Mouse (Mus musculus): ENCODE measurements around the gene Tmem191c. TPM values are rescaled to one million over a fixed set of nuclear protein-coding genes. Genes with fewer than 3 reads are reported as not detected.

The Tmem191c gene
- polyA plus RNA-seq, 1 experiment, result 270 TPM

- H3K4me1 ChIP-seq (ENCODE audit: control insufficient read depth, insufficient read depth, low read length), result peaks cover 13% of the 10 kb centered on the region
- TF ChIP-seq POLR2A (IDR thresholded peaks at IDR 0.05; ENCODE audit: control insufficient read depth, low read depth, low read length) (no peak), CTCF (IDR thresholded peaks at IDR 0.05; ENCODE audit: control insufficient read depth, insufficient read depth, insufficient replicate concordance, low read depth, low read length) (no peak)
- H3K27ac ChIP-seq (ENCODE audit: control insufficient read depth, insufficient read depth, low read depth, low read length), result no peak overlapping the region; the same call in 1 of the 2 replicates
- no peaks in the 10 kb centered on the region for H3K36me3 ChIP-seq (ENCODE audit: control insufficient read depth, insufficient read depth, low read length)
- no peaks in the 10 kb centered on the region for H3K27me3 ChIP-seq (ENCODE audit: control insufficient read depth, insufficient read depth, low read length)
- H3K4me3 ChIP-seq (ENCODE audit: control insufficient read depth, low read depth, low read length), result no peak overlapping the region
Measured at GRCm38 (mm10) chr16:17234916-17235665, 40.8 kb upstream of the Tmem191c start.

DNA sequence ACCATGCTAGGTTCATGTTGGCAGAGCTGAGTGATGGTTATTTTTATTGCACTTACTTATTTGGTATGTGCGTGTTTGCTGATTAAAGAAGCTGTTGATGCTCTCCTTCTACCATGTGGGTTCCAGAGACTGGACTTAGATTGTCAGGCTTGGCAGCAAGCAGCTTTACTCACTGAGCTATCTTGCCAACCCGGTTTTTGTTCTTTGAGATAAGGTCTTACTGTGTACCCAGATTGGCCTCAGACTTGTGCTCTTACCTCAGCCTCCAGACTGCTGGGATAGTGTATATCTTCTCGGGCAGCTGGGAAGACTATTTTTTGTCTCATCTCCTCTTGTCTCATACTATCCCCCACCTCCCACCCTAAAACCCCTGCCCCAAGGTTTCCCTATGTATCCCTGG lies 38.2 kb upstream of the Tmem191c start:
- Histone ChIP-seq H3K27me3 (ENCODE audit: control insufficient read depth, insufficient read depth, low read length) (no peaks in the 10 kb centered on the region), H3K27ac (ENCODE audit: control insufficient read depth, insufficient read depth, low read depth, low read length) (no peak overlapping the region), H3K4me3 (ENCODE audit: control insufficient read depth, low read depth, low read length) (no peak overlapping the region), H3K4me1 (ENCODE audit: control insufficient read depth, insufficient read depth, low read length) (peaks cover 13% of the 10 kb centered on the region), H3K36me3 (ENCODE audit: control insufficient read depth, insufficient read depth, low read length) (no peaks in the 10 kb centered on the region)
- TF ChIP-seq POLR2A (IDR thresholded peaks at IDR 0.05; ENCODE audit: control insufficient read depth, low read depth, low read length) (no peak), CTCF (IDR thresholded peaks at IDR 0.05; ENCODE audit: control insufficient read depth, insufficient read depth, insufficient replicate concordance, low read depth, low read length) (no peak)

DNA sequence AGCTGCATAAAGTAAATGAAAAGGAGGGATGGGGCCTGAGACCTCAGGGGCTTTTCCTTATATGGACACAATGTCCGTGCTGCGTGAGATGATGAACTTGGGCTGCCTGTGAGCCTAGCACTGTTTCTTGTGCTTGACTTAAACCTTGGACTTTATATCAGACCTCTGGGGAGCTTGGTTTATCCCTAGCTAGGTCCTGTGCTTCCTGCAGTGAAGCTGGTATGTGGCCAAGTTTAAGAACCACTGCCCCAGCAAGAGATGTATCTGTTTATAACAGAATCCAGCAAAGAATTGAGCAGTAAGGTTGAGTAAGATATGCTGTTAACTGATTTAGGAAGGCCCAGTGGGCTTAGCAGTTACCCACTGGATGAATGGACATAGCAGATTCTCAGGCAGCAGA lies 36.5 kb upstream of the Tmem191c start:
- no peaks in the 10 kb centered on the region for H3K36me3 ChIP-seq (ENCODE audit: control insufficient read depth, insufficient read depth, low read length)
- H3K4me3 ChIP-seq (ENCODE audit: control insufficient read depth, low read depth, low read length), result no peak overlapping the region
- TF ChIP-seq CTCF (IDR thresholded peaks at IDR 0.05; ENCODE audit: control insufficient read depth, insufficient read depth, insufficient replicate concordance, low read depth, low read length) (no peak), POLR2A (IDR thresholded peaks at IDR 0.05; ENCODE audit: control insufficient read depth, low read depth, low read length) (no peak)
- no peak overlapping the region for H3K27ac ChIP-seq (ENCODE audit: control insufficient read depth, insufficient read depth, low read depth, low read length)
- peaks cover 6% of the 10 kb centered on the region for H3K4me1 ChIP-seq (ENCODE audit: control insufficient read depth, insufficient read depth, low read length)
- no peaks in the 10 kb centered on the region for H3K27me3 ChIP-seq (ENCODE audit: control insufficient read depth, insufficient read depth, low read length)

DNA sequence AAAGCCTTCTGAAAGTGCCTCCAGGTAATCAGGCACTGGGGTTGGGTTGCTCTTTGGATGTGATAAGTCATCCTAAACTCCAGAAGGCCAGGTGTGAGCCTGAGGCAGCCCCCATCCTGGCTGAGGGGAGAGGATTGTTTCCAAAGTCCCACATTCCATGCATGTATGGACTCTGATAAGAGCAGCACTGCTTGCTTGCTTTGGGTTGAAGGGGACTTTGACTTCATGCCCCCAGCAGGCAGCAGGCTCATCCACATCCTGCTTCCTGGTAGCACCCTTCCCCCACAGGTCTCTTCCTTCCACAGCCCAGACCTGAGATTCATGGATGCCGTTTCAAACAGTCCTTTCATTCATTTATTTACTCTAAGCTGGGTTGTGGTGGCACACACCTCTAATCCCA lies 32.1 kb upstream of the Tmem191c start:
- TF ChIP-seq POLR2A (IDR thresholded peaks at IDR 0.05; ENCODE audit: control insufficient read depth, low read depth, low read length), result no peak
- H3K4me3 ChIP-seq (ENCODE audit: control insufficient read depth, low read depth, low read length), result no peak overlapping the region
- no peak overlapping the region for H3K27ac ChIP-seq (ENCODE audit: control insufficient read depth, insufficient read depth, low read depth, low read length)
- no peaks in the 10 kb centered on the region for H3K4me1 ChIP-seq (ENCODE audit: control insufficient read depth, insufficient read depth, low read length)
- H3K27me3 ChIP-seq (ENCODE audit: control insufficient read depth, insufficient read depth, low read length), result no peaks in the 10 kb centered on the region
- H3K36me3 ChIP-seq (ENCODE audit: control insufficient read depth, insufficient read depth, low read length), result no peaks in the 10 kb centered on the region

GRCm38 (mm10) chr16:17244996-17245395 lies 30.9 kb upstream of the Tmem191c start:
- H3K27me3 ChIP-seq (ENCODE audit: control insufficient read depth, insufficient read depth, low read length), result no peaks in the 10 kb centered on the region
- no peaks in the 10 kb centered on the region for H3K4me1 ChIP-seq (ENCODE audit: control insufficient read depth, insufficient read depth, low read length)
- no peaks in the 10 kb centered on the region for H3K36me3 ChIP-seq (ENCODE audit: control insufficient read depth, insufficient read depth, low read length)
- H3K4me3 ChIP-seq (ENCODE audit: control insufficient read depth, low read depth, low read length), result no peak overlapping the region
- TF ChIP-seq CTCF (IDR thresholded peaks at IDR 0.05; ENCODE audit: control insufficient read depth, insufficient read depth, insufficient replicate concordance, low read depth, low read length), result no peak
- no peak for TF ChIP-seq POLR2A (IDR thresholded peaks at IDR 0.05; ENCODE audit: control insufficient read depth, low read depth, low read length)
- no peak overlapping the region for H3K27ac ChIP-seq (ENCODE audit: control insufficient read depth, insufficient read depth, low read depth, low read length)

DNA sequence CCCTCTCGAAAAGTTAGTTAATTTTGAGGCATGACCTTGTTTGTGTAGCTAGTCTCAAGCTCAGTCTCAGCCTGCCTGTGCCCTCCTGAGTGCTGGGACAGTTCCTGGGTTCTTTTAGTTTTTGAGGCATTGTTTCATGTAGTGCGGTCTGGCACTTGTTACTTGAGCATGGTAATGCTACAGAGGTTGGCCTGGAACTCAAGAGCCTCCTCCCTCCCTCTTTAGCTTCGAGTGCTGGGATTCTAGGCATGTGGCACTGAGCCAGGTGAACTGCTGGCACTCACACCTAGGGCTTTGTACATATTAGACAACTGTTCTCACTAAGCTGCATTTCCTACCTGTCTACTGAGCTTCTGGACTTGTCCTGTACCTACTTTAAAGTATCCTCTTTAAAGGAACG lies 28.1 kb upstream of the Tmem191c start:
- Histone ChIP-seq H3K4me3 (ENCODE audit: control insufficient read depth, low read depth, low read length) (no peak overlapping the region), H3K27me3 (ENCODE audit: control insufficient read depth, insufficient read depth, low read length) (no peaks in the 10 kb centered on the region), H3K4me1 (ENCODE audit: control insufficient read depth, insufficient read depth, low read length) (no peaks in the 10 kb centered on the region), H3K36me3 (ENCODE audit: control insufficient read depth, insufficient read depth, low read length) (no peaks in the 10 kb centered on the region), H3K27ac (ENCODE audit: control insufficient read depth, insufficient read depth, low read depth, low read length) (no peak overlapping the region)
- TF ChIP-seq CTCF (IDR thresholded peaks at IDR 0.05; ENCODE audit: control insufficient read depth, insufficient read depth, insufficient replicate concordance, low read depth, low read length) (no peak), POLR2A (IDR thresholded peaks at IDR 0.05; ENCODE audit: control insufficient read depth, low read depth, low read length) (no peak)

DNA sequence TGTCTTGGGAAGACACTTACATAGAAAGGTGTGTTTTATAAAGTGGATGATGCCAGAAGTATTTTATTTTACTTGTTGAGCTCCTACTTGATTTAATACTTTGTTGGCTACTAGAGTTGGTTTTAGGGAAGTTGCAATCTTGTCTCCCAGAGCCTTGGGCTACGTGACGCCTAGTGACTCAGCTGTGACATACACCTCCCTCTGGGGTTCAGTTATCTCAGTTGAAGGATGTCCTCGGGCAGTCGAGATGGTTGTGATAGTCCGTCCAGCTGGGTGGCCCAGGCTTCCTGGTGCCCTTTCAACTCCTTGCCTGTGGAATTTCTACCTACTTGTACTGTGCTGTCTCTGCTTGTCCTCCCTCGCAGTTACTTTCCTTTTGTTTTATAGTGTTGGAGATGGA lies 26.7 kb upstream of the Tmem191c start:
- H3K27me3 ChIP-seq (ENCODE audit: control insufficient read depth, insufficient read depth, low read length), result no peaks in the 10 kb centered on the region
- H3K4me1 ChIP-seq (ENCODE audit: control insufficient read depth, insufficient read depth, low read length), result peaks cover 3% of the 10 kb centered on the region
- no peak overlapping the region for H3K4me3 ChIP-seq (ENCODE audit: control insufficient read depth, low read depth, low read length)
- no peaks in the 10 kb centered on the region for H3K36me3 ChIP-seq (ENCODE audit: control insufficient read depth, insufficient read depth, low read length)
- no peak overlapping the region for H3K27ac ChIP-seq (ENCODE audit: control insufficient read depth, insufficient read depth, low read depth, low read length)
- TF ChIP-seq CTCF (IDR thresholded peaks at IDR 0.05; ENCODE audit: control insufficient read depth, insufficient read depth, insufficient replicate concordance, low read depth, low read length) (no peak), POLR2A (IDR thresholded peaks at IDR 0.05; ENCODE audit: control insufficient read depth, low read depth, low read length) (no peak)
